Mouse (Mus musculus) liver, embryonic 13.5 days (tissue): ENCODE measurements around the gene Eef1g. TPM values are rescaled to one million over a fixed set of nuclear protein-coding genes. Genes with fewer than 3 reads are reported as not detected.
"Not testable (repeated sequence)": the region's sequence is repeated elsewhere in the genome, so short reads cannot be mapped to it uniquely, and the experiment has no call there.

Source experiments
- ATAC-seq: fragments of 200-750 bp; cut with Nextera tagmentation; 2 replicates; pipeline ENCODE4 v1.8.0; 2017; ENCODE audit warnings: low read depth, mild to moderate bottlenecking, moderate number of reproducible peaks, moderate library complexity
- DNase-seq: peaks from one replicate; pipeline ENCODE4 v3.0.0; 2022
- H3K27ac ChIP-seq: fragments of 300-500 bp; sonication (generic); 2 replicates; pipeline ENCODE4 v1.5.1; 2015; ENCODE audit warnings: moderate library complexity, mild to moderate bottlenecking, inconsistent platforms
- H3K27me3 ChIP-seq: fragments of 300-500 bp; sonication (generic); 2 replicates; pipeline ENCODE4 v1.6.1; 2015; ENCODE audit warnings: mild to moderate bottlenecking, inconsistent platforms
- H3K36me3 ChIP-seq: fragments of 300-500 bp; sonication (generic); 2 replicates; pipeline ENCODE4 v1.6.1; 2015; ENCODE audit warnings: mild to moderate bottlenecking, inconsistent platforms
- H3K4me1 ChIP-seq: fragments of 300-500 bp; sonication (generic); replicated peaks from 2 replicates; pipeline ENCODE4 v1.6.1; 2015; ENCODE audit warnings: inconsistent platforms
- H3K4me2 ChIP-seq: fragments of 300-500 bp; sonication (generic); 2 replicates; pipeline ENCODE4 v1.6.1; 2015; ENCODE audit warnings: inconsistent platforms, mild to moderate bottlenecking, moderate library complexity
- H3K4me3 ChIP-seq: fragments of 300-500 bp; sonication (generic); replicated peaks from 2 replicates; pipeline ENCODE4 v1.5.1; 2015; ENCODE audit warnings: mild to moderate bottlenecking, inconsistent platforms
- H3K9ac ChIP-seq: fragments of 300-500 bp; sonication (generic); 2 replicates; pipeline ENCODE4 v1.6.1; 2015; ENCODE audit warnings: mild to moderate bottlenecking, inconsistent platforms
- H3K9me3 ChIP-seq: fragments of 300-500 bp; sonication (generic); replicated peaks from 2 replicates; pipeline ENCODE4 v1.6.1; 2016; ENCODE audit warnings: inconsistent platforms
- WGBS: fragments of 180-500 bp; shearing (Covaris S2); methylation state at CpG from one replicate; pipeline ENCODE4 v1.1.7; 2015; ENCODE audit not compliant: insufficient replicate concordance; 5-methylcytosine and 5-hydroxymethylcytosine counted together
- polyA plus RNA-seq: library from polyadenylated mRNA; unstranded; fragments of >200 nt; fragmentation: Nextera tagmentation; extraction: Ambion mirVana; gene quantifications from 2 replicates; pipeline ENCODE4 v1.2.1, GENCODE M21; 2015

Gene Eef1g
- polyA plus RNA-seq, 1 experiment from 2014 or later: 298 TPM

DNA sequence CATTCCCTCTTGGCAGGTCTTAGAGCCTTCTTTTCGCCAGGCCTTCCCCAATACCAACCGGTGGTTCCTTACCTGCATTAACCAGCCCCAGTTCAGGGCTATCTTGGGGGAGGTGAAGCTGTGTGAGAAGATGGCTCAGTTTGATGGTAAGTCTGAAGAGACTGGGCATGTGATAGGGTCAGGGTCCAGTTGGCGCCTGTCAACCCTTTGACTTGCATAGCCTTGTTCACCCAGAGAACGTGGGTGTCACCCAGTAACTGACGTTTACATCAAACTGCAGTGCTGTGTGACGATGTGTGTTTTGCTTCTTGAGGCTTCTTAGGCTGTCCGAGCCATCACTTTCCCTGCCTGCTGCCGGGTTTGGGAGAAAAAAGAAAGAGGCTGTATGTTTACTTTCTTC, 5.7 kb downstream of the Eef1g start:
- WGBS: 74% methylated on average over 8 of the region's 8 CpGs
- H3K9ac ChIP-seq, H3K4me2 ChIP-seq, H3K4me3 ChIP-seq, H3K27me3 ChIP-seq, DNase-seq, H3K9me3 ChIP-seq, ATAC-seq, H3K27ac ChIP-seq: not testable (repeated sequence)
- H3K4me1 ChIP-seq: peaks cover 39% of the 10 kb centered on the region
- H3K36me3 ChIP-seq: peaks cover 92% of the 10 kb centered on the region

DNA sequence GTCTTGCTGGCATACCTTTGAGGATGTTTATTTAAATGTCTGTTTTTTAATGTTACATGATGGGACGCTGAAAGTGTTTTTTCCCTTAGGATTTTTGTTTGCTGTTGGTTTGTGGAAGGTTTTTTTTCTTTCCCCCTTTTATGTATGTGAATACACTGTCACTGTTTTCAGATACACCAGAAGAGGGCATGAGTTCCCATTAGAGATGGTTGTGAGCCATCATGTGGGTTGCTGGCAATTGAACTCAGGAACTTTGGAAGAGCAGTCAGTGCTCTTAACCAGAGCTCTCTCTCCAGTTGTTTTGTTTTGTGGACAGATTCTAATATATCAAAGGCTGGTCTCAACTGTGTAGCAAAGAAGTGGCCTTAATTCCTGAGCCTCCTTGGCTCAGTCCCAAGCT, 7.8 kb downstream of the Eef1g start:
- Histone ChIP-seq H3K4me3 (no peak overlapping the region), H3K27ac (no peak overlapping the region), H3K27me3 (no peaks in the 10 kb centered on the region), H3K9me3 (no peaks in the 10 kb centered on the region), H3K4me1 (peaks cover 23% of the 10 kb centered on the region), H3K4me2 (no peak overlapping the region), H3K9ac (no peak overlapping the region), H3K36me3 (peaks cover 100% of the 10 kb centered on the region)
- DNase-seq (no peak), ATAC-seq (no peak)
- 80% methylated on average over 1 of the region's 1 CpGs for WGBS

DNA sequence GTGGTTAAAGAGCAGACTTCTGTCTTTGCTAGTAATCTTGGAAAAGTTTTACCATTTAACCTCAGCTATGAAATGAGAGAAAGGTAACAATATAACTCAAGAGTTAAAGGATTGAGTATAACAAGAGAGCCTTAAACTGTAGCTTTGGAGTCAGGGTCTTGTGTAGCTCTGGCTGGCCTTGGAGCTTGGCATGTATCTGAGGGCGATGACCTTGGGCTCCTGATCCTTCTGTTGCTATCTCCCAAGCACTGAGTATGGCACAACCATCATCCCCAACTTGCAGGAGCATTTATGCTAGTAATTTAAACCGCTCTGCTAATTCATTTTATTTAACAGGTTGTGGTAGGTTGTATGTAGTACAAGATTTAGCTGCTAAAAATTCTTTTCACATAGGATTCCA, 8.7 kb downstream of the Eef1g start:
- DNase-seq: no peak
- H3K27me3 ChIP-seq: no peaks in the 10 kb centered on the region
- H3K4me3 ChIP-seq: no peak overlapping the region
- H3K9me3 ChIP-seq: no peaks in the 10 kb centered on the region
- no peak for ATAC-seq
- peaks cover 100% of the 10 kb centered on the region for H3K36me3 ChIP-seq
- H3K4me2 ChIP-seq: no peak overlapping the region
- no peak overlapping the region for H3K27ac ChIP-seq
- 83% methylated on average over 2 of the region's 2 CpGs for WGBS
- peaks cover 21% of the 10 kb centered on the region for H3K4me1 ChIP-seq
- H3K9ac ChIP-seq: no peak overlapping the region

DNA sequence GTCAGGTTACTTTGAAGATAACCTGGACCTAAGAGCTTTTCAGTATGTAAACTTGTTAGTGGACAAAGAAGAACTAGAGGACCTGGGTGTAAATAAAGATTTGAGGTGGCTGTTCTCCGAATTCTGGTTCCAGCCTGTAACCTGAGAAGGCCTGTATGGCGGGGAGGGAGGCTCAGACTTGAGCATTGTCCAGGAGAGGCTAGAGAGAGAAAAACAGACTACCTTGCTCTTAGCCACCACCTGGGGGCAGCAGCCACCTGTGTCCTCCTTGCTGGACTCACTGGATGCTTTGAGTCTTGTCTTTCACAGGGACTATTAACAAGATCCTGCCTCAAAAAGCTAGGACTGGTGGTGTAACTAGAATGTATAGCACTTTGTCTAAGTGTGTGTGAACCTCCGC, 9.7 kb downstream of the Eef1g start:
- Histone ChIP-seq H3K4me3 (no peak overlapping the region), H3K9me3 (no peaks in the 10 kb centered on the region), H3K9ac (no peak overlapping the region), H3K27me3 (no peaks in the 10 kb centered on the region), H3K4me1 (peaks cover 25% of the 10 kb centered on the region), H3K36me3 (peaks cover 97% of the 10 kb centered on the region), H3K4me2 (no peak overlapping the region), H3K27ac (no peak overlapping the region)
- ATAC-seq (no peak), DNase-seq (no peak)
- 58% methylated on average over 3 of the region's 3 CpGs for WGBS

DNA sequence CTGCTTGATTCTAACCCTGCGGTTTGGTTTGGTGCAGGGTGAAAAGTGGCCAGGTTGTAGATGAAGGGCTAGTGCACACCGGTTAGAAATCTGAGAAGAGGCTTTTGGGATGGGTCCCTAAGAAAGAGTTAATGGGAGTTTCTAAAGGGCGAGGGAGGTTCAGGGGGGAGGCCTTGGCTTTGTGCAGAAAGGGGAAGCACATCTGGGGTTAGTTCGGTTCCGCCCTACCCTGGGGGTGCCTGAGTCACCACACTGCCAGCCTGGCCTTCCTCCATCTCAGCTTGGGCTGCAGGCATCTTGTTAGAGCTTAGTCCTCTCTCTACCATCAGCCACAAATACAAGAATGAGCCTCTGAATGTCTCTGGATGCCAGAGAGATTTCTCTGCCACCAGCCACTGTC, 13.9 kb downstream of the Eef1g start:
- Histone ChIP-seq H3K36me3 (peaks cover 54% of the 10 kb centered on the region), H3K27me3 (0 out of 2 replicates have a peak, but pooled peaks cover 3% of the 10 kb centered on the region), H3K9me3 (no peaks in the 10 kb centered on the region), H3K27ac (no peak overlapping the region), H3K4me3 (no peak overlapping the region), H3K4me1 (peaks cover 42% of the 10 kb centered on the region), H3K4me2 (no peak overlapping the region), H3K9ac (no peak overlapping the region)
- no peak for ATAC-seq
- WGBS: 33% methylated on average over 5 of the region's 5 CpGs
- no peak for DNase-seq

DNA sequence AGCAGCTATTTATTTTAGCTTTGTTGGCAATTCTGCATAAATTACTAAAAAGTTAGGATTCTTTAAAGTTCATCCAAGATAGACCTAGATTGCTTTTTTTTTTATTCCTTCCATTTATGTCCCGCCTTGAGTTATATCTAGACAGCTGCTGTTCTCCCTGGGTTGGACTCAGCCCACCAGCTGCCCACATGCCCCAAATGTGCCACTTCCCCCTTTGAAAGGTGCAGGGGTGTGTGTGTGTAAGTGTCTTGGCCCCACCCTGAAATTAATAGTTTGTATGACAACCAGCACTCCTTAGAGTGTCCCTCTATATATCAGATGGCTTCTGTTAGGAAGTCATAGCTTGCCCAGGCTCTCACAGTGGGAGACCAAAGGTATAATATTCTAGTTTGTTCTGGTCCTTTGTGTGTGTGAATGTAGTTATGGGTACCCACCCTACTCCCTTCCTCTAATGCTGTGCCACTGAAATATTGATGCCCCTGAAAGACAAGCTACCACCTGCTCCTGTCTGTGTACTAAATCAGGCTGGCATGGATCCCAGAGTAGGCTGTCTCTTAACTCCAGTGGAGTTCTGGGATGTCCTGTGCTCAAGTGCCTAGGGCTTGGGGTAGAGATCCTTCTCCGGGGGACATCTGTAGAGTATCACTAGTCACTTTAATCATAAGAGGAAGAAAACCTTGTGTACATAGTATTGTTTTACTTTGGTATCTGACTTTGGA, 14.8 kb downstream of the Eef1g start:
- WGBS: 53% methylated on average over 2 of the region's 2 CpGs
- no peak overlapping the region for H3K4me2 ChIP-seq
- DNase-seq: no peak
- peaks cover 42% of the 10 kb centered on the region for H3K4me1 ChIP-seq
- no peak overlapping the region for H3K9ac ChIP-seq
- H3K9me3 ChIP-seq: no peaks in the 10 kb centered on the region
- no peak for ATAC-seq
- peaks cover 7% of the 10 kb centered on the region; the same call in 1 of the 2 replicates for H3K27me3 ChIP-seq
- H3K36me3 ChIP-seq: peaks cover 46% of the 10 kb centered on the region
- no peak overlapping the region for H3K4me3 ChIP-seq
- H3K27ac ChIP-seq: no peak overlapping the region

DNA sequence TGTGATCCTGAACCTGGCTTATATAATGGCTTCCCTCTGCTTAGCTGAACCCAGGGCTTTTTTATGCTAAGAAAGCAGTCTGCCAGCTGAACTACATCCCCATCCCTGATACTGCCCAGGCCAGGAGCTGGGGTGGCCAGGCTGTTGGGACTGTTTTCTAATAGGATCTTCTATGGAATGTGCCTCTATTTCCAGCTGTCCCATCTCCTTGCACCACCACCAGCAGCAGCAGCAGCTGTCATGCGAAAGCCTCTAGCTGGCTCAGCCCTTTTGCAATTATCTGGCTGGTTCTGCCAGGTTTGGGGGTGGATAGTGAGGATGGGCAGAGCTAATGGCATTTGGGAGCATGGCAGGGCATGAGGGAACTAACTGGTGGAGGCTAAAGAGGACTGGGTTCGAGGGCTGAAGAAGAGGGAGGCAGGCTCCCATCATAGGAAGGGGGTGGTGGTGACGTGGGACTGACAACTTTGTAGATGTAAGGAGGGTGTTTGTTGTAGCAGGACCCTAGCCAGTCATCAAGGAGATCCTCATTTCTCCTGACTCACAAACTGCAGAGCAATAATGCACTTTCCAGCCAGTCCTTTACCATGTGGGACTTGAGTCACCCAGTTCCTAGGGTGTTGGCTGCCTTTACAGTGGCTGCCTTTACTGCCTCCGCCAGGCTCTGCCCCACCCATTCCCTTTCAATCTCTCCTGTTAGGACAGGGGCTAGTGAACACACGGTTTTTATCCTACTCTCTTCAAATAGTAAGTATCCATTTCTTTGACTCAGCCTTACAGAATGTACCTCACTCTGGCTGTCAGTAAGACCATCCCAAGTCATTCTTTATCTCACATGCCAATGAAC, 15.7 kb downstream of the Eef1g start:
- no peak overlapping the region for H3K4me2 ChIP-seq

DNA sequence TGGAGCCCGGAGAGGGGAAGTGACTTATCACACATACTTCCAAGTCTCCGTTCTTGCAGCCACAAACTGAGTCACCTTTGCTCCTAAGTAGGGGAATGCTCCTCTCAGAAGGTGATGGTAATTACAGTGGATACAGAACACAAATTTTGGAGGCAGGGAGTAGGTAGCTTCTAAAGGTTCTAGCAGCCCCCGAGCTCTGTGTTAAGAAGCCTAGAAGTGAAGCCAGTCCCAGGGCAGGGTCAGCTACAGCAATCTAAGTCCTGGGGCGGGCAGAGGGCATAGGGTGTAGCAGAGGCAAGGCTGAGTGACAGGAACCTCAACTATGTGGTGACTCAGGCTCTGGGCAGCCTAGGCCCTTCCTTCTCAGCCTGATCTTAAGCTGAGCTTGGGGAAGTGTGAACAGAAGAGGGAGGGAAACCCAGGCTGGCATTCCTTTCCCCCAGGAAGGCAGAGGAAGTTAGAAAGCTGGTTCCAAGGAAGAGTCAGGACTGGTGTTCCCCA, 16.4 kb downstream of the Eef1g start:
- H3K27me3 ChIP-seq: peaks cover 23% of the 10 kb centered on the region
- no peak overlapping the region for H3K4me2 ChIP-seq
- H3K9me3 ChIP-seq: no peaks in the 10 kb centered on the region
- no peak overlapping the region for H3K4me3 ChIP-seq
- peaks cover 30% of the 10 kb centered on the region for H3K36me3 ChIP-seq
- DNase-seq: no peak
- H3K27ac ChIP-seq: peak overlapping the region; percentile 55; the same call in 1 of the 2 replicates
- H3K4me1 ChIP-seq: peaks cover 47% of the 10 kb centered on the region
- no peak overlapping the region for H3K9ac ChIP-seq
- WGBS: 16% methylated on average over 4 of the region's 4 CpGs
- peak; percentile 39; the same call in 1 of the 2 replicates for ATAC-seq

More for the DNA sequence above, 15.7 kb downstream of the Eef1g start:
- no peak for DNase-seq
- no peak for ATAC-seq
- Histone ChIP-seq H3K9me3 (no peaks in the 10 kb centered on the region), H3K9ac (no peak overlapping the region), H3K27ac (peak overlapping the region; percentile 38; the same call in 1 of the 2 replicates), H3K4me1 (peaks cover 42% of the 10 kb centered on the region), H3K36me3 (peaks cover 37% of the 10 kb centered on the region), H3K27me3 (peaks cover 17% of the 10 kb centered on the region), H3K4me3 (no peak overlapping the region)
- WGBS: 33% methylated on average over 5 of the region's 5 CpGs

DNA sequence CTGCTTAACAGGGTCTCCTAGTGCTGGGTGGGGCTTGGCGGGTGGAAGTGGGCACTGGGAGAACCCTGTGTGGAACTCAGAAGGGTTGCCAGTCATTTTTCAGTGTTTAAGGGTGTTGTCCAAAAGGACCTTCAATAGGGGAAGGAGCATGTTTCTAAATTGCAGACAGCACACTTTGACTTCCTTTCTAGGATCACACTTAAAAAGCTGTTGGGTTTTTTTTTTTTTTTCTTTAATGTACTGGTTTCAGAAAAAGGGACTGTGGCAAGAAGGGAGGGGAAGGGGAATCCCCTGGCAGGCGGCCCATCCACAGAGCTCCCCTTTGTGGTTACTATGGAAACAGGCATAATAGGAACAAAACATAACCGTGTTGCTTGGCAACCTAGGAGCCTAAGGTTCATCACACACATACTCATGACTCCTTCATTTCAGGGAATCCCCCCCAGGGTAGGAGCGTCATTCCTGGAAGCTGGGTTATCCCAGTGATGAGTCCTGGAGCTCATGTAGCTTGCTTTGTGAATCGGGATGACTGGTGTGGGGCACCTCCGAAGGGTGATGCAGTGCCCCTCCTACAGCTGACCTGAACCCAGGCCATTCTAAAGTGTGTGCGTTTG, 17.5 kb downstream of the Eef1g start:
- 38% methylated on average over 7 of the region's 7 CpGs for WGBS

DNA sequence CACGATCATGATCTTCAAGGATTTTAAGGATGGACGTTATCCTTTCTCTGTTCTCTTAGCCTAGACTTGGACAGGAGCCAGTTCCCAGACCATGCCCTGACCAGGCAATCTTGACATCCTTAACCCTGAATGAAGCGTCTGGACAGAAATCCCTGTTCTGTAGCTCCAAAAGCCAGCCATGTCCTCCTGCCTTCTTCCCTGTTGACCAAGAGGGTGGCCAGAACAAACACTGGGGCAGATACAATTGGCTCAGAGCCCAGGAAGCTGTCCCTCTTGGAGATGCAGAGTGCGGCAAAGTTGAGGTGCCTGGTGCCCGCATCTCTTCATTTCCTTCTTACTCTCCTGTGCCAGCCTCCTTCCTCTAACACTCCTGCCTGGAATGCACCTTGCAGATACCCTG, 19.1 kb downstream of the Eef1g start:
- peaks cover 50% of the 10 kb centered on the region for H3K27me3 ChIP-seq

More for the DNA sequence above, 17.5 kb downstream of the Eef1g start:
- Histone ChIP-seq H3K4me2 (no peak overlapping the region), H3K9ac (no peak overlapping the region), H3K9me3 (no peaks in the 10 kb centered on the region), H3K4me3 (no peak overlapping the region), H3K27ac (no peak overlapping the region), H3K4me1 (peaks cover 54% of the 10 kb centered on the region), H3K27me3 (peaks cover 35% of the 10 kb centered on the region), H3K36me3 (peaks cover 18% of the 10 kb centered on the region)
- no peak for DNase-seq
- no peak for ATAC-seq

DNA sequence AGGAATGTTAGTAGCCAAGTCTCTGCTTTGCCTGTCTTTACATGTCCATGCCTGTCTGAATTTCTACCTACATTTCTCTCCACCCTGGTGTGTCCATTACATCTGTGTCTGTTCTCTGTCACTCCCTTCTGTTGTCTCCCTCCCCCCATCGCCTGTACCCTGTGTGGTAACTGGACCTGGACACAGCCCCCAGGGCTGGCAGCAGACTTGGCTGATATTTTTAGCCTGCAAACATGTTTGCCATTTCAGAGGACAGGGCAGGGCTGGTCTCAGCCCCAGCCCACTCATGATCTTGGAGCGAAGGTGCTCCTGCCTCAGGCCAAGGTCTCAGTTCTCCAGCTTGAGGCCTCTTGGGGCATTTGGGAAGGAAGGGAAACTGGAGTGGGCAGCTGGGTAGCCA, 21.0 kb downstream of the Eef1g start:
- WGBS: 57% methylated on average over 2 of the region's 2 CpGs
- Histone ChIP-seq H3K4me3 (no peak overlapping the region), H3K9ac (no peak overlapping the region), H3K36me3 (no peaks in the 10 kb centered on the region), H3K27ac (no peak overlapping the region), H3K27me3 (peaks cover 63% of the 10 kb centered on the region), H3K4me1 (peaks cover 52% of the 10 kb centered on the region), H3K4me2 (no peak overlapping the region), H3K9me3 (no peaks in the 10 kb centered on the region)
- ATAC-seq (no peak), DNase-seq (no peak)

More for the DNA sequence above, 19.1 kb downstream of the Eef1g start:
- 66% methylated on average over 5 of the region's 5 CpGs for WGBS
- H3K9ac ChIP-seq: no peak overlapping the region
- no peaks in the 10 kb centered on the region for H3K9me3 ChIP-seq
- ATAC-seq: no peak
- H3K27ac ChIP-seq: no peak overlapping the region
- no peak overlapping the region for H3K4me3 ChIP-seq
- no peak overlapping the region for H3K4me2 ChIP-seq
- no peak for DNase-seq
- peaks cover 3% of the 10 kb centered on the region; the same call in 1 of the 2 replicates for H3K36me3 ChIP-seq
- H3K4me1 ChIP-seq: peaks cover 63% of the 10 kb centered on the region
